Mouse (Mus musculus) central nervous system, embryonic 18 days (tissue): ENCODE measurements around the gene Il2rb. TPM values are rescaled to one million over a fixed set of nuclear protein-coding genes. Genes with fewer than 3 reads are reported as not detected.

Experiments used
- polyA plus RNA-seq: library from polyadenylated mRNA; depleted of rRNA; stranded (reverse); fragments of >200 nt; gene quantifications from 2 replicates; pipeline ENCODE4 v1.2.3, GENCODE M21; 2012; rRNA removed

Gene Il2rb
- 0.11 and 0.17 TPM in 2 replicates for polyA plus RNA-seq

DNA sequence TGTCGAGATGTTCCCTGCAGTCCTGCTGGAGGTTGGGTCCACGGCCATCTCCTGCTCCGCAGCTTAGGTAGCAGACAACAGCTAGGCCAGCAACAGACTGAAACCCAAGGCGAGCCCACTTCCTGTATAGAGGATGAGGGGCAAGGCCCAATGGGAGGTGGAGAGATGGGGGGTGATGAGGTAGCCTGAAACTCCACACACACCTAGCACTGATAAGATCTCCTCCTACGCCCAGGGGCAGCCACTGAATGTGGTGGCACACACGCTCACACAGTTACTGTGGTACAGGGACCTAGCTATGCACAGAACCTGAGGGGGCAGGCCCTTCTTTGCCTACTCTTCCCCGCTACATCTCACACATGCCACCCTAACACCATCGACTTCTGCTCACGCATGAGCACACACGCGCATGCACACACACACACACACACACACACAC is at the start of gene Il2rb:
Il2rb (minus strand) TSS at position 304 of the 439 bp plus-strand sequence.

DNA sequence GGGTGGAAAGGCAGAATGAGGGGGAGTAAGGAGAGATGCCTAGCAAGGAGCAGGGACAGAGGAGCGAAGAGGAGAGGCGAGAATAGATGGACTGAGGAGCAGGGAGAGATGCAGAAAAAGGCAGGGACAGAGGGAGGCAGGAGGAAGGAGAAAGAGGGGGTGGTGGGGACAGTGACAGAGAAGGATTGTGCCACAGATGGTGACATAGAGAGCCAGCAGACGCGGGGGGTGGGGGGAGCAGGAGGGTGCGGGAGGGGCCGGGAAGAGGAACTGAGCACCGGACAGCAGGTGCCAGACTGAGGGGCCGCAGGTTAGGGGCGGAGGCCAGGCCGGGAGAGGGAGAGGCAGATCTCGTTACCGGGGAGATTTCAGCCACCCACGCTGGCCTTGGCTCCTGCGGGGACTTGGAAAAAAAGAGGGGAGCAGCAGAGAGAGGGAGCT is 49.5 kb upstream of the Il2rb start, which contains the start of gene Sstr3:
Sstr3 (minus strand) TSS at position 125 of the 441 bp plus-strand sequence.

DNA sequence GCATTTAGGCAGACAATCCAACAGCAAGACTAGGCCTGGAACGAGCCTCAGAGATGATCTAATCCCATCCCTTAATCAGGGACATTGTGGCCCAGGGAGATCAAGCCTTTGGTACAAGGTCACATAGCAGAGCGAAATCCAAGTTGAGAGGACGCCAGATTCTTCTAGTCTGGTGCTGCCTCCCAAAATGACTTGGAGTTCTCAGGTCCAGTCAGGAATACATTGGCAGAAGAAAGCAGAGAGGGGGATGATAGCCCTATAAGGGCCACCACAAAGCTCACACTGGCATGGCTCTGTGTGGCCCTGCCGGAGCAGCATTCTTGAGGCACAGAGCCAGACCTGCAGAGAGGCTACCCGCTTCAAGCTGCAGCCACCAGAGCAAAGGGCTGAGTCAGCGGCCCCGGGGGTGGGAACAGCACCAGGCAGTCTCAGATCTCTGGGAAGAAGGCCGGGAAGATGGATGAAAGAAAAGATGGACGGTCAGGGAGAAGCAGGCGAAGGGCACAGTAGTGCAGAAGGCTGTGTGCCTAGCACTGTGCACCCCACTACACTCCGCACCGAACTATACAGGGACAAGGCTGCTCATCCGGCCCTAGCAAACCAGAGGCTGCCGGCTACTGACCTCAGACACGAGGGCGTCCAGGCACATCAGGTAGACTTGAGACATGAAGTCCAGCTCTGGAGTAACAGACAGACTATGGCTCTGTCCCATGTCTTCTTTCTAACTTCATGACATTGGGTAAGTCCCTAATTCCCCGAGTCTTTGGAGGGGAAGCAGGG is 35.8 kb upstream of the Il2rb start, which contains the start of gene C1qtnf6:
C1qtnf6 (minus strand) TSS at position 746 of the 780 bp plus-strand sequence.

DNA sequence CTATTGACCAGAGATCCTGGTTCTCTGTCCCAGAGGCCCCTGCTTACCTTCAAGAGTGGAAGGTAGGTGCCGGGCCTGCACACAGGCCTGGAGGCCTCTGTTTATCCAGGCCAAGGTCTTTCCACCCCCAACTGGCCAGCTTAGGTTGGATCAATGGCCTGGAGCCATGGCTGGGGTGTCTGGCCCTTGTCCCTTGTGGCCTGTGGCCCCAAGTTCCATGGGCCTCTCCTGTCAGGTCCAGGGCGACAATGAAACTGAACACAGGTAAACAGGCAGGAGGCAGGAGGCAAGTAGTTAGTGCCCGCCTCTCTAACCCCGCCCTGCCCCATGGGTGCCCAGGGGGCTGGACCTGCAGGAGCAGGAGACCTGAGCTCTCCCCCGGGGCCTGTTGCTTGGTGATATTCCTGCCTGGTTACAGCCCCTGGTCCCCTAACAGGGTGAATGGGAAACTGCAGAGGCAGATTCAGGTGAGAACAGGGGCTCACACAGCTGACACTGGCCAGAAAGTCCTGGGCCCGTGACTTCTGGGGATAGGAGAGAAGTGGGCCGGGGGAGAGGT is 26.6 kb downstream of the Il2rb start, which contains the start of gene Tmprss6:
Tmprss6 (minus strand) TSS at position 256 of the 559 bp plus-strand sequence.

Other genes with a start within 250 kb of the Il2rb start
- 0.47 and 0.49 TPM in 2 replicates for gene Csf2rb2, start 189.6 kb downstream of the Il2rb start, polyA plus RNA-seq
- 0.49 and 0.58 TPM in 2 replicates for gene Csf2rb, start 169.5 kb downstream of the Il2rb start, polyA plus RNA-seq
- 0.05 and 0.14 TPM in 2 replicates for gene Tex33, start 99.4 kb downstream of the Il2rb start, polyA plus RNA-seq
- 25.6 and 30.7 TPM in 2 replicates for gene Tst, start 89.4 kb downstream of the Il2rb start, polyA plus RNA-seq
- 93.0 and 95.7 TPM in 2 replicates for gene Mpst, start 88.9 kb downstream of the Il2rb start, polyA plus RNA-seq
- 260 and 297 TPM in 2 replicates for gene Kctd17, start 66.7 kb downstream of the Il2rb start, polyA plus RNA-seq
- gene Tmprss6, start 26.6 kb downstream of the Il2rb start, polyA plus RNA-seq = 0.04 and 0.13 TPM in 2 replicates
- 13.1 and 15.5 TPM in 2 replicates for gene C1qtnf6, start 36.1 kb upstream of the Il2rb start, polyA plus RNA-seq
- 1.1 and 2.5 TPM in 2 replicates for gene Sstr3, start 49.4 kb upstream of the Il2rb start, polyA plus RNA-seq
- 4.2 and 6.3 TPM in 2 replicates for gene Rac2, start 77.5 kb upstream of the Il2rb start, polyA plus RNA-seq
- gene Cyth4, start 101.8 kb upstream of the Il2rb start, polyA plus RNA-seq = 3.4 and 4.3 TPM in 2 replicates
- gene Elfn2, start 223.5 kb upstream of the Il2rb start, polyA plus RNA-seq = 27.7 and 33.0 TPM in 2 replicates